Mouse (Mus musculus) naive thymus-derived CD4-positive, alpha-beta T cell, adult 2 months (primary cell): Measurements from ENCODE around the gene St13.

Source experiments
- DNase-seq: peaks from one replicate; pipeline ENCODE4 v3.0.0-alpha.2; 2011; ENCODE audit warnings: low read depth

Gene St13

GRCm38 (mm10) chr15:81319462-81319861 is 80.4 kb downstream of the St13 start:
- no peak for DNase-seq

DNA sequence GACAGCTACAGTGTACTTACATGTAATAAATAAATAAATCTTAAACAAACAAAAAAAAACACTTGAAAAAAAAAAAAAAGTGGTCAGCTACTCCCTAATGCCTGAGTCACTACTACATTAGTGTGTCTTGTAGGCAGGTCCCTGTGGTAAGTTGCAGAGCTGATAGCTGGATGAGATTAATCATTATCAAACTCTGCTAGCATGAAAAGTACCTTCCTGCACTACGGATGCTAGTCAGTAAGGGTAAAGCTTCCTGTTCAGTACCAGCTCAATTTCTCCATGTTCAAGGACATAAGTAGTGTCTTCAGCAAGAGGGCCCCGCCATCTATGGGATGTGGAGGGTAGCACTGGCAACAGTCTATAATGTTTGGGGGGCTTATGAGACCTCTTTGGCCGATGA is 85.9 kb downstream of the St13 start:
- DNase-seq, result no peak
